Mouse (Mus musculus): Measurements from ENCODE around the gene Gk5. TPM values are rescaled to one million over a fixed set of nuclear protein-coding genes. Genes with fewer than 3 reads are reported as not detected.

Gk5 gene
- total and polyA plus RNA-seq, 3 experiments, result 1.6 to 7.1 (median 6.2) TPM

DNA sequence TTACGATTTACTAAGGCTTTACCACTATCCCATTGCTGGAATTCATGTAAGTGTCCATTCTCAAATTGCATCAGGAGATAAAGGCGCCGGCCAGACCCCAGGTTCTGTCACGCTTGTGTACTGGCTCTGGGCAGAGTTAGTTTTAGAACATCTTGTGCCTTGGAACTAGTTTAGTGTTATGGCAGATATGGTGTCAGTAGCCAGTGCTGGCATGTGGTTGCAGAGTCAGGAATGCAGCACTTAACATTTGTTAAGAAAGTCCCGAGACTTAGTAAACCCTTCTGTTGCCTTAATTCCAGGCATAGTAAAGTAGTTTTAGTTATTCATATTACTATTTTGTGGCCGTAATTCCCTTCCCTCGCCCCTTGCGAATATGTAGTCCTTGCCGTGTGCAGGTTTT, 78.6 kb downstream of the Gk5 start:
- ATAC-seq (ENCODE audit: extremely low read depth, insufficient number of reproducible peaks, low FRiP score, poor library complexity, severe bottlenecking) (no peak), DNase-seq (ENCODE audit: low spot score) (no peak)
- TF ChIP-seq GATA1 (IDR thresholded peaks at IDR 0.05; ENCODE audit: borderline replicate concordance, low read length) (no peak), GATA2 (IDR thresholded peaks at IDR 0.05; ENCODE audit: borderline replicate concordance, low read depth, low read length) (no peak), CTCF (IDR thresholded peaks at IDR 0.05; ENCODE audit: low read depth, low read length) (no peak), POLR2AphosphoS5 (IDR thresholded peaks at IDR 0.05; ENCODE audit: insufficient replicate concordance, low read depth, low read length) (no peak), TAL1 (conservative IDR thresholded peaks at IDR 0.05; ENCODE audit: low read depth, low read length) (no peak)
- Histone ChIP-seq H3K27me3 (ENCODE audit: insufficient read depth, low read length) (peaks cover 4% of the 10 kb centered on the region; the same call in 1 of the 2 replicates), H3K36me3 (replicated peaks) (peaks cover 4% of the 10 kb centered on the region), H3K4me3 (ENCODE audit: low read depth, low read length) (no peak overlapping the region), H3K9me3 (replicated peaks) (no peaks in the 10 kb centered on the region), H3K4me1 (ENCODE audit: insufficient read depth, low read depth, low read length) (peaks cover 22% of the 10 kb centered on the region)

DNA sequence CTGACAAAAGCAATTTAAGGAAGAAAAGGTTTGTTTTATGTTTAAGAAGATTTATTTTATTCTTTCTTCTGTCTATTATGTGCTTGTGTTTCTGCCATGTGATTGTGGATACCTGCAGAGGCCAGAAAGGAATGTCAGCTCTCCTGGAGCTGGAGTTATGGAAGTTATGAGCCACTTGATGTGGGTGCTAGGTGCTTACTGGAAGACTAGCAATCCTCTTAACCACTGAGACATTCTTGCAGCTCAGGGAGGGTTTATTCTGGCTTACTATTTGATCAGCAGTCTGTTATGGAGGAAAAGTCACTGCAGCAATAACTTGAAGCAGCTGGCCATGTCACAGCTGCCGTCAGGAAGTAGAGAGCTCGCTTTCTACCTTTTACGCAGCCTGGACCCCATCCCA, 84.5 kb downstream of the Gk5 start:
- no peak for DNase-seq (ENCODE audit: low spot score)
- no peaks in the 10 kb centered on the region for H3K27me3 ChIP-seq (ENCODE audit: insufficient read depth, low read length)
- no peaks in the 10 kb centered on the region for H3K4me1 ChIP-seq (ENCODE audit: insufficient read depth, low read depth, low read length)
- H3K9me3 ChIP-seq (replicated peaks), result no peaks in the 10 kb centered on the region
- H3K4me3 ChIP-seq (ENCODE audit: low read depth, low read length), result no peak overlapping the region
- no peak for TF ChIP-seq POLR2AphosphoS5 (IDR thresholded peaks at IDR 0.05; ENCODE audit: insufficient replicate concordance, low read depth, low read length)
- no peak for TF ChIP-seq CTCF (IDR thresholded peaks at IDR 0.05; ENCODE audit: low read depth, low read length)
- TF ChIP-seq GATA1 (IDR thresholded peaks at IDR 0.05; ENCODE audit: borderline replicate concordance, low read length), result no peak
- TF ChIP-seq TAL1 (conservative IDR thresholded peaks at IDR 0.05; ENCODE audit: low read depth, low read length), result no peak
- no peak for TF ChIP-seq GATA2 (IDR thresholded peaks at IDR 0.05; ENCODE audit: borderline replicate concordance, low read depth, low read length)
- peaks cover 22% of the 10 kb centered on the region for H3K36me3 ChIP-seq (replicated peaks)
- no peak for ATAC-seq (ENCODE audit: extremely low read depth, insufficient number of reproducible peaks, low FRiP score, poor library complexity, severe bottlenecking)

- Histone ChIP-seq H3K4me1 (ENCODE audit: insufficient read depth, low read depth, low read length) (no peaks in the 10 kb centered on the region), H3K4me3 (ENCODE audit: low read depth, low read length) (no peak overlapping the region), H3K9me3 (replicated peaks) (no peaks in the 10 kb centered on the region), H3K36me3 (replicated peaks) (peaks cover 20% of the 10 kb centered on the region), H3K27me3 (ENCODE audit: insufficient read depth, low read length) (no peaks in the 10 kb centered on the region)
- no peak for ATAC-seq (ENCODE audit: extremely low read depth, insufficient number of reproducible peaks, low FRiP score, poor library complexity, severe bottlenecking)
- TF ChIP-seq GATA1 (IDR thresholded peaks at IDR 0.05; ENCODE audit: borderline replicate concordance, low read length) (no peak), CTCF (IDR thresholded peaks at IDR 0.05; ENCODE audit: low read depth, low read length) (no peak), TAL1 (conservative IDR thresholded peaks at IDR 0.05; ENCODE audit: low read depth, low read length) (no peak), POLR2AphosphoS5 (IDR thresholded peaks at IDR 0.05; ENCODE audit: insufficient replicate concordance, low read depth, low read length) (no peak), GATA2 (IDR thresholded peaks at IDR 0.05; ENCODE audit: borderline replicate concordance, low read depth, low read length) (no peak)
- DNase-seq (ENCODE audit: low spot score), result no peak
Observed at GRCm38 (mm10) chr9:96207428-96207827, 88.3 kb downstream of the Gk5 start.

DNA sequence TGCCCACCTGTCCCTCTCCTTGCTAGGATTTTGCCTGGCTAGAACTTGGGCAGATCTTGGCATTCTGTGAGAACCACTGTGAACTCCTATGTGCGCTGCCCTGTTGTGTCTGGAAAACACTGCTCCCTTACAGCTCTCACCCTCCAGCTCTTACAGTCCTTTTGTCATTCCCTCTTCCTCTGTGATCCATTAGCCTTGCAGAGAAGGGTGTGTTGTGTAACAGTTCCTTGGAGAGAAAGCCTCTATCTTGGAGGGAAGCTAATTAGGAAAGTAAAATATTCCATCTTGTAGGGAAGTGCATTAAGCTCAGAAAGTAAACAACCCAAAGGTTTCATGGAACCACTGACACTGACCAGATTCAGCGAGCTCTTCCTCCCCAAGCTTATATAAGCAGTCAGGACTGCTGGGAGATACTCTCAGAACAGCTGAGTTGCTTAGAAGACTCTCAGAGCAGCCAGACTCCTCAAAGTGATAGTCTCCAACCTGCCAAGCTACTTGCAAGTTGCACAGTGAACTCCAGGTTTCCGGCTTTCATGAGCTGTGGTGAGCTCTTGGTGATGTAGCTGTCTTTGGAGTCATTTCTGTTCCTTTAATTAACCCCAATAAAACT, 94.0 kb downstream of the Gk5 start:
- no peak for ATAC-seq (ENCODE audit: extremely low read depth, insufficient number of reproducible peaks, low FRiP score, poor library complexity, severe bottlenecking)
- Histone ChIP-seq H3K4me1 (ENCODE audit: insufficient read depth, low read depth, low read length) (no peaks in the 10 kb centered on the region), H3K27me3 (ENCODE audit: insufficient read depth, low read length) (no peaks in the 10 kb centered on the region), H3K36me3 (replicated peaks) (peaks cover 5% of the 10 kb centered on the region), H3K4me3 (ENCODE audit: low read depth, low read length) (no peak overlapping the region), H3K9me3 (replicated peaks) (no peaks in the 10 kb centered on the region)
- DNase-seq (ENCODE audit: low spot score), result no peak
- TF ChIP-seq TAL1 (conservative IDR thresholded peaks at IDR 0.05; ENCODE audit: low read depth, low read length) (no peak), CTCF (IDR thresholded peaks at IDR 0.05; ENCODE audit: low read depth, low read length) (no peak), GATA1 (IDR thresholded peaks at IDR 0.05; ENCODE audit: borderline replicate concordance, low read length) (no peak), POLR2AphosphoS5 (IDR thresholded peaks at IDR 0.05; ENCODE audit: insufficient replicate concordance, low read depth, low read length) (no peak), GATA2 (IDR thresholded peaks at IDR 0.05; ENCODE audit: borderline replicate concordance, low read depth, low read length) (no peak)

DNA sequence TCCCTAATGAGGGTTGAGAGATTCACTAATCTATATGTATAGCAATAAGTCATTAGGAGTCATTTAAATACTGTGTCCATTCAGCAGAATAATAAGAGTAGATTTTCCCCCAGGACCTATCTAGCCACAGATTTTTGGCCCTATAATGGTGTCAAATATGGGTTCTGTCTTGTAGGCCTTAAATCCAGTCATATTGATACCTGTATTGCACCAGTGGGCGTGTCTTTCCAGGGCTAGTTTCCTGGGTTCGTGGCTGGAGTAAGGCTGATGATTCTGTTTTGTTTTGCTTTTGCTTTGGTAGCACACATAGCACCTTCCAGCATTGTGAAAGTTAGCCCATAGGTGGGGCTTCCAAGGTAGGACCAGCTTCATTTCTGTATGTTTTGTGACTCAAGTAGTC, 95.0 kb downstream of the Gk5 start:
- Histone ChIP-seq H3K9me3 (replicated peaks) (no peaks in the 10 kb centered on the region), H3K4me3 (ENCODE audit: low read depth, low read length) (no peak overlapping the region), H3K36me3 (replicated peaks) (peaks cover 5% of the 10 kb centered on the region), H3K4me1 (ENCODE audit: insufficient read depth, low read depth, low read length) (no peaks in the 10 kb centered on the region), H3K27me3 (ENCODE audit: insufficient read depth, low read length) (no peaks in the 10 kb centered on the region)
- no peak for TF ChIP-seq CTCF (IDR thresholded peaks at IDR 0.05; ENCODE audit: low read depth, low read length)
- no peak for TF ChIP-seq POLR2AphosphoS5 (IDR thresholded peaks at IDR 0.05; ENCODE audit: insufficient replicate concordance, low read depth, low read length)
- no peak for TF ChIP-seq GATA2 (IDR thresholded peaks at IDR 0.05; ENCODE audit: borderline replicate concordance, low read depth, low read length)
- TF ChIP-seq GATA1 (IDR thresholded peaks at IDR 0.05; ENCODE audit: borderline replicate concordance, low read length), result no peak
- TF ChIP-seq TAL1 (conservative IDR thresholded peaks at IDR 0.05; ENCODE audit: low read depth, low read length), result no peak
- DNase-seq (ENCODE audit: low spot score) (no peak), ATAC-seq (ENCODE audit: extremely low read depth, insufficient number of reproducible peaks, low FRiP score, poor library complexity, severe bottlenecking) (no peak)

DNA sequence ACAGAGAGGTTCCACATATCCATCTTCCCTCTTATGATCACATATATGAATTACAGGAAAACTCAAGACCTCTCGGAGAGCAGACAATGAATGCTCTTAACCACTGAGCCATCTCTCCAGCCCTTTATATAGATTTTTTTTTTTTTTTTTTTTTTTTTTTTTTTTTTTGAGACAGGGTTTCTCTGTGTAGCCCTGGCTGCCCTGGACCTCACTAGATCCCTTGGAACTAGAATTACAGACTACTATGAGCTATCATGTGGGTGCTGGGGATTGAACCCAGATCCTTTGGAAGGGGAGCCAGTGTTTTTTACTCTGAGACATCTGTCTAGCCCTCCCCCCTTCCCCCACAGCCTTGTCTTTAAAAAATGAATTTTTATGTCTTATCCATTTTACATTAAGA, 98.1 kb downstream of the Gk5 start:
- no peaks in the 10 kb centered on the region for H3K27me3 ChIP-seq (ENCODE audit: insufficient read depth, low read length)
- H3K4me1 ChIP-seq (ENCODE audit: insufficient read depth, low read depth, low read length), result no peaks in the 10 kb centered on the region
- H3K4me3 ChIP-seq (ENCODE audit: low read depth, low read length), result no peak overlapping the region
- ATAC-seq (ENCODE audit: extremely low read depth, insufficient number of reproducible peaks, low FRiP score, poor library complexity, severe bottlenecking), result no peak
- peaks cover 5% of the 10 kb centered on the region for H3K36me3 ChIP-seq (replicated peaks)
- no peaks in the 10 kb centered on the region for H3K9me3 ChIP-seq (replicated peaks)
- no peak for DNase-seq (ENCODE audit: low spot score)
- TF ChIP-seq POLR2AphosphoS5 (IDR thresholded peaks at IDR 0.05; ENCODE audit: insufficient replicate concordance, low read depth, low read length) (no peak), TAL1 (conservative IDR thresholded peaks at IDR 0.05; ENCODE audit: low read depth, low read length) (no peak), GATA1 (IDR thresholded peaks at IDR 0.05; ENCODE audit: borderline replicate concordance, low read length) (no peak), CTCF (IDR thresholded peaks at IDR 0.05; ENCODE audit: low read depth, low read length) (no peak)
